Mouse (Mus musculus): ENCODE results near the gene Ttc30b. TPM values are rescaled to one million over a fixed set of nuclear protein-coding genes. Genes with fewer than 3 reads are reported as not detected.

Gene Ttc30b
- total and polyA plus RNA-seq, 3 experiments, result 11.1 to 17.5 (median 13.2) TPM

DNA sequence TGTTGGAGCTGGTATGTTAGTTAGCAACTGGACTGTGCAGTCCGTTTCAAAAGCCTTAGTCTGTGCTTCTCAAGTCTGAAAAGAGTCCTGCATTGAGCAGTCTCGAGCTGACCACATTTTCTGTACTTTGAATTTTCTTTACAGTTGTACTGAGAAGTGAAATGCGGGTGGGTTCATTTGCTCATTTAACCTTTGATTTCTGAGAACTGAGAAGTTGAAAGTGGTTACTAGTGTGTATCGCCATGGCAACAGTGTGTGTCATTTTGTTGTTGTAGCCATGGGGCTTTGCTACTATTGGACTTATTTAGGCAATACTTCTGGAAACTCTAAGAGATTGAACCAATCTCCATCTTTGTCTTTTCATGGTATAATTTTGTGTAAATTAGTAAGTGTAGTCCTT lies 46.4 kb downstream of the Ttc30b start:
- TF ChIP-seq CTCF (IDR thresholded peaks at IDR 0.05), result no peak
- TF ChIP-seq POLR2A (IDR thresholded peaks at IDR 0.05; ENCODE audit: insufficient read depth, low read depth, low read length), result no peak
- TF ChIP-seq EP300 (IDR thresholded peaks at IDR 0.05; ENCODE audit: insufficient read depth, low read depth, low read length), result no peak
- Histone ChIP-seq H3K27me3 (ENCODE audit: control insufficient read depth, insufficient read depth, low read length) (no peaks in the 10 kb centered on the region), H3K9ac (ENCODE audit: low read depth, low read length) (no peak overlapping the region), H3K4me1 (ENCODE audit: control insufficient read depth, insufficient read depth, low read length) (no peaks in the 10 kb centered on the region), H3K36me3 (ENCODE audit: control insufficient read depth, insufficient read depth, low read length) (no peaks in the 10 kb centered on the region; the same call in 1 of the 2 replicates), H3K4me3 (no peak overlapping the region), H3K27ac (no peak overlapping the region), H3K79me2 (replicated peaks; ENCODE audit: control insufficient read depth, insufficient read depth, low read length) (no peaks in the 10 kb centered on the region)
- intact Hi-C loops (cut with DNase I), result no loop called here
- no peak for DNase-seq
- WGBS, result 86% methylated on average over 4 of the region's 4 CpGs

Other genes with a start within 250 kb of the Ttc30b start
- 10 to 100 TPM; 56.2 to 67.1 TPM for gene Nfe2l2, start 233.9 kb downstream of the Ttc30b start, total RNA-seq (2021)
- gene Nfe2l2, start 233.9 kb downstream of the Ttc30b start, polyA plus RNA-seq (2012; rRNA removed), result 36.5 and 52.4 TPM in 2 replicates
- gene Agps, start 106.4 kb downstream of the Ttc30b start, total RNA-seq (2021), result 10 to 100 TPM; 30.7 to 30.8 TPM
- 4.7 and 9.8 TPM in 2 replicates for gene Agps, start 106.4 kb downstream of the Ttc30b start, polyA plus RNA-seq (2012; rRNA removed)
- gene Ttc30a2, start 39.6 kb upstream of the Ttc30b start, total RNA-seq (2021), result 1 to 10 TPM; 2.3 TPM
- 0.76 and 1.7 TPM in 2 replicates for gene Ttc30a2, start 39.6 kb upstream of the Ttc30b start, polyA plus RNA-seq (2012; rRNA removed)
- 1 to 10 TPM; 3.1 to 4.0 TPM for gene Ttc30a1, start 43.4 kb upstream of the Ttc30b start, total RNA-seq (2021)
- gene Ttc30a1, start 43.4 kb upstream of the Ttc30b start, polyA plus RNA-seq (2012; rRNA removed), result 2.4 and 4.0 TPM in 2 replicates